Mouse (Mus musculus) liver, embryonic 16.5 days (tissue): ENCODE results near the gene Apon. TPM values are rescaled to one million over a fixed set of nuclear protein-coding genes. Genes with fewer than 3 reads are reported as not detected.

Source experiments
- ATAC-seq: fragments of 200-750 bp; cut with Nextera tagmentation; 2 replicates; pipeline ENCODE4 v1.8.0; 2017; ENCODE audit warnings: low read depth, mild to moderate bottlenecking, moderate number of reproducible peaks, moderate library complexity
- H3K27ac ChIP-seq: fragments of 300-500 bp; sonication (generic); 2 replicates; pipeline ENCODE4 v1.5.1; 2014; ENCODE audit warnings: mild to moderate bottlenecking, low read length
- H3K27me3 ChIP-seq: fragments of 300-500 bp; sonication (generic); 2 replicates; pipeline ENCODE4 v1.6.1; 2014; ENCODE audit warnings: low read depth, low read length, mixed read lengths; ENCODE audit not compliant: control insufficient read depth, insufficient read depth
- H3K36me3 ChIP-seq: fragments of 300-500 bp; sonication (generic); 2 replicates; pipeline ENCODE4 v1.6.1; 2014; ENCODE audit warnings: mild to moderate bottlenecking; ENCODE audit not compliant: control insufficient read depth, insufficient read depth
- H3K4me1 ChIP-seq: fragments of 300-500 bp; sonication (generic); 2 replicates; pipeline ENCODE4 v1.6.1; 2014; ENCODE audit warnings: low read depth, low read length, mixed read lengths; ENCODE audit not compliant: control insufficient read depth
- H3K4me2 ChIP-seq: fragments of 300-500 bp; sonication (generic); 2 replicates; pipeline ENCODE4 v1.6.1; 2014; ENCODE audit warnings: low read depth, low read length, mixed read lengths
- H3K4me3 ChIP-seq: fragments of 300-500 bp; sonication (generic); 2 replicates; pipeline ENCODE4 v1.5.1; 2014; ENCODE audit warnings: low read depth, mild to moderate bottlenecking, low read length
- H3K9ac ChIP-seq: fragments of 300-500 bp; sonication (generic); 2 replicates; pipeline ENCODE4 v1.6.1; 2014; ENCODE audit warnings: low read depth, low read length
- H3K9me3 ChIP-seq: fragments of 300-500 bp; sonication (generic); replicated peaks from 2 replicates; pipeline ENCODE4 v1.6.1; 2016; ENCODE audit warnings: low read length; ENCODE audit not compliant: control insufficient read depth
- WGBS: fragments of 180-500 bp; shearing (Covaris S2); extraction: QIAGEN DNeasy Blood & Tissue Kit; methylation state at CpG from one replicate; pipeline ENCODE4 v1.1.7; 2014; ENCODE audit not compliant: insufficient replicate concordance; 5-methylcytosine and 5-hydroxymethylcytosine counted together
- polyA plus RNA-seq: library from polyadenylated mRNA; unstranded; fragments of >200 nt; fragmentation: Nextera tagmentation; extraction: Ambion mirVana; gene quantifications from 2 replicates; pipeline ENCODE4 v1.2.1, GENCODE M21; 2015

Gene Apon
- polyA plus RNA-seq, 1 experiment from 2014 or later: 1.9 TPM

- no peaks in the 10 kb centered on the region for H3K27me3 ChIP-seq
- no peaks in the 10 kb centered on the region for H3K9me3 ChIP-seq
- WGBS: 76% methylated on average over 11 of the region's 11 CpGs
- no peak overlapping the region for H3K4me2 ChIP-seq
- H3K9ac ChIP-seq: no peak overlapping the region
- ATAC-seq: peak; percentile 33; the same call in 1 of the 2 replicates
- no peak overlapping the region for H3K4me3 ChIP-seq
- no peaks in the 10 kb centered on the region for H3K36me3 ChIP-seq
- no peak overlapping the region for H3K27ac ChIP-seq
- H3K4me1 ChIP-seq: peaks cover 11% of the 10 kb centered on the region
These were observed 43.7 kb downstream of the Apon start for GRCm38 (mm10) chr10:128297622-128298021.

GRCm38 (mm10) chr10:128298243-128298642, 44.3 kb downstream of the Apon start:
- Histone ChIP-seq H3K4me2 (no peak overlapping the region), H3K27me3 (no peaks in the 10 kb centered on the region), H3K4me3 (no peak overlapping the region), H3K9ac (no peak overlapping the region), H3K4me1 (peaks cover 12% of the 10 kb centered on the region), H3K9me3 (no peaks in the 10 kb centered on the region), H3K36me3 (no peaks in the 10 kb centered on the region), H3K27ac (0 out of 2 replicates have a peak overlapping the region, but pooled peaks have one; percentile 35)
- 36% methylated on average over 6 of the region's 6 CpGs for WGBS
- no peak for ATAC-seq

- Histone ChIP-seq H3K27ac (0 out of 2 replicates have a peak within 1 kb of the TSS, but pooled peaks have one; percentile 35), H3K4me2 (no peak within 1 kb of the TSS), H3K9me3 (no peaks in the 10 kb centered on the region), H3K4me3 (no peak within 1 kb of the TSS), H3K4me1 (peaks cover 12% of the 10 kb centered on the region), H3K27me3 (no peaks in the 10 kb centered on the region), H3K36me3 (no peaks in the 10 kb centered on the region), H3K9ac (no peak within 1 kb of the TSS)
- 63% methylated on average over 11 of the region's 11 CpGs for WGBS
- ATAC-seq: no peak
These were observed 44.8 kb downstream of the Apon start, which contains the start of gene Il23a for GRCm38 (mm10) chr10:128298702-128299171. Gene Il23a, minus strand, starts transcription at chr10:128298752.

- ATAC-seq: no peak
- WGBS: 20% methylated on average over 3 of the region's 3 CpGs
- no peaks in the 10 kb centered on the region for H3K9me3 ChIP-seq
These were observed 48.5 kb downstream of the Apon start for GRCm38 (mm10) chr10:128302357-128302756.

GRCm38 (mm10) chr10:128302785-128303125, 48.9 kb downstream of the Apon start:
- WGBS: 2% methylated on average over 9 of the region's 9 CpGs
- peak; percentile 20 for ATAC-seq
- Histone ChIP-seq H3K9ac (peak overlapping the region; percentile 84), H3K4me1 (peaks cover 17% of the 10 kb centered on the region), H3K36me3 (no peaks in the 10 kb centered on the region), H3K27ac (peak overlapping the region; percentile 91), H3K27me3 (no peaks in the 10 kb centered on the region), H3K4me3 (peak overlapping the region; percentile 80), H3K4me2 (peak overlapping the region; percentile 78), H3K9me3 (no peaks in the 10 kb centered on the region)

More at GRCm38 (mm10) chr10:128302357-128302756, 48.5 kb downstream of the Apon start:
- Histone ChIP-seq H3K9ac (peak overlapping the region; percentile 84), H3K36me3 (no peaks in the 10 kb centered on the region), H3K4me2 (peak overlapping the region; percentile 78), H3K4me1 (peaks cover 20% of the 10 kb centered on the region), H3K27me3 (no peaks in the 10 kb centered on the region), H3K27ac (peak overlapping the region; percentile 91), H3K4me3 (peak overlapping the region; percentile 80)

GRCm38 (mm10) chr10:128303126-128304021, 49.5 kb downstream of the Apon start, which contains the start of gene Pan2:
Gene Pan2, plus strand, starts transcription at chr10:128303335.
- Histone ChIP-seq H3K9ac (peak within 1 kb of the TSS; percentile 84), H3K4me3 (peak within 1 kb of the TSS; percentile 80), H3K27me3 (no peaks in the 10 kb centered on the region), H3K4me1 (peaks cover 17% of the 10 kb centered on the region), H3K27ac (peak within 1 kb of the TSS; percentile 91), H3K4me2 (peak within 1 kb of the TSS; percentile 83), H3K36me3 (no peaks in the 10 kb centered on the region), H3K9me3 (no peaks in the 10 kb centered on the region)
- WGBS: under 1% methylated on average over 37 of the region's 37 CpGs
- peak; percentile 99 for ATAC-seq

Other genes with a start within 250 kb of the Apon start
- gene Hsd17b6, start 246.5 kb upstream of the Apon start, polyA plus RNA-seq: 0.14 and 0.20 TPM in 2 replicates
- gene Prim1, start 238.9 kb upstream of the Apon start, polyA plus RNA-seq: 60.8 and 69.4 TPM in 2 replicates
- 301 and 339 TPM in 2 replicates for gene Naca, start 218.5 kb upstream of the Apon start, polyA plus RNA-seq
- gene Ptges3, start 195.1 kb upstream of the Apon start, polyA plus RNA-seq: 171 and 201 TPM in 2 replicates
- gene Atp5b, start 170.8 kb upstream of the Apon start, polyA plus RNA-seq: 1,845 and 1,875 TPM in 2 replicates
- gene Baz2a, start 162.5 kb upstream of the Apon start, polyA plus RNA-seq: 5.4 and 6.0 TPM in 2 replicates
- gene Rbms2, start 73.8 kb upstream of the Apon start, polyA plus RNA-seq: 5.5 and 7.3 TPM in 2 replicates
- 14.8 and 21.4 TPM in 2 replicates for gene Gls2, start 59.6 kb upstream of the Apon start, polyA plus RNA-seq
- gene Spryd4, start 42.3 kb upstream of the Apon start, polyA plus RNA-seq: 28.0 and 30.8 TPM in 2 replicates
- 0.05 TPM in 1 of 2 replicates, not detected in the other for gene Mip, start 28.3 kb upstream of the Apon start, polyA plus RNA-seq
- 23.5 and 23.6 TPM in 2 replicates for gene Timeless, start 22.0 kb upstream of the Apon start, polyA plus RNA-seq
- 212 and 253 TPM in 2 replicates for gene Apof, start 14.6 kb downstream of the Apon start, polyA plus RNA-seq
- gene Stat2, start 16.5 kb downstream of the Apon start, polyA plus RNA-seq: 7.8 and 9.5 TPM in 2 replicates
- gene Il23a, start 44.7 kb downstream of the Apon start, polyA plus RNA-seq: 0.06 and 0.12 TPM in 2 replicates
- gene Pan2, start 49.2 kb downstream of the Apon start, polyA plus RNA-seq: 13.2 and 14.8 TPM in 2 replicates
- gene Cnpy2, start 68.4 kb downstream of the Apon start, polyA plus RNA-seq: 86.6 and 92.8 TPM in 2 replicates
- 102 and 107 TPM in 2 replicates for gene Cs, start 83.6 kb downstream of the Apon start, polyA plus RNA-seq
- gene Coq10a, start 114.9 kb downstream of the Apon start, polyA plus RNA-seq: 0.65 and 0.96 TPM in 2 replicates
- 4.0 and 4.3 TPM in 2 replicates for gene Ankrd52, start 123.0 kb downstream of the Apon start, polyA plus RNA-seq
- 76.8 and 88.2 TPM in 2 replicates for gene Slc39a5, start 147.1 kb downstream of the Apon start, polyA plus RNA-seq
- gene Nabp2, start 157.4 kb downstream of the Apon start, polyA plus RNA-seq: 31.6 and 31.7 TPM in 2 replicates
- 8.3 and 8.5 TPM in 2 replicates for gene Rnf41, start 157.6 kb downstream of the Apon start, polyA plus RNA-seq
- gene Smarcc2, start 205.2 kb downstream of the Apon start, polyA plus RNA-seq: 20.3 and 22.6 TPM in 2 replicates
- gene Myl6, start 240.0 kb downstream of the Apon start, polyA plus RNA-seq: 448 and 465 TPM in 2 replicates
- gene Myl6b, start 244.6 kb downstream of the Apon start, polyA plus RNA-seq: 1.8 and 2.0 TPM in 2 replicates